Mouse (Mus musculus) stomach, postnatal 0 days (tissue): ENCODE data around the gene Nit1. TPM values are rescaled to one million over a fixed set of nuclear protein-coding genes. Genes with fewer than 3 reads are reported as not detected.

ENCODE experiments used
- ATAC-seq: fragments of 200-750 bp; cut with Nextera tagmentation; 2 replicates; pipeline ENCODE4 v1.8.0; 2017; ENCODE audit not compliant: low FRiP score, low TSS enrichment
- DNase-seq: peaks from one replicate; pipeline ENCODE4 v3.0.0-alpha.2; 2016; ENCODE audit warnings: low spot score
- H3K27ac ChIP-seq: fragments of 300-500 bp; sonication (generic); replicated peaks from 2 replicates; pipeline ENCODE4 v1.5.1; 2014; ENCODE audit warnings: mild to moderate bottlenecking, control low read depth
- H3K27me3 ChIP-seq: fragments of 300-500 bp; sonication (generic); 2 replicates; pipeline ENCODE4 v1.6.1; 2014; ENCODE audit warnings: low read length; ENCODE audit not compliant: control insufficient read depth, insufficient read depth
- H3K36me3 ChIP-seq: fragments of 300-500 bp; sonication (generic); 2 replicates; pipeline ENCODE4 v1.6.1; 2014; ENCODE audit warnings: low read length, mixed read lengths; ENCODE audit not compliant: control insufficient read depth, insufficient read depth
- H3K4me1 ChIP-seq: fragments of 300-500 bp; sonication (generic); replicated peaks from 2 replicates; pipeline ENCODE4 v1.6.1; 2014; ENCODE audit warnings: antibody characterized with exemption; ENCODE audit not compliant: control insufficient read depth, insufficient read depth
- H3K4me2 ChIP-seq: fragments of 300-500 bp; sonication (generic); replicated peaks from 2 replicates; pipeline ENCODE4 v1.6.1; 2014; ENCODE audit warnings: low read depth, mild to moderate bottlenecking, control low read depth, moderate library complexity
- H3K4me3 ChIP-seq: fragments of 300-500 bp; sonication (generic); 2 replicates; pipeline ENCODE4 v1.5.1; 2014; ENCODE audit warnings: low read depth, low read length, control low read depth
- H3K9ac ChIP-seq: fragments of 300-500 bp; sonication (generic); 2 replicates; pipeline ENCODE4 v1.6.1; 2014; ENCODE audit warnings: mild to moderate bottlenecking, low read length, control low read depth, mixed read lengths
- H3K9me3 ChIP-seq: fragments of 300-500 bp; sonication (generic); 2 replicates; pipeline ENCODE4 v1.6.1; 2016; ENCODE audit warnings: low read length; ENCODE audit not compliant: control insufficient read depth
- CTCF ChIP-seq: IDR thresholded peaks from 2 replicates; pipeline ENCODE4 v1.5.1; 2016; ENCODE audit warnings: antibody characterized with exemption, low read depth, mild to moderate bottlenecking, moderate library complexity
- EP300 ChIP-seq: optimal IDR thresholded peaks from 2 replicates; pipeline ENCODE3; 2016; ENCODE audit warnings: antibody characterized with exemption
- WGBS: fragments of 180-500 bp; shearing (Covaris S2); extraction: QIAGEN DNeasy Blood & Tissue Kit; methylation state at CpG from one replicate; pipeline ENCODE4 v1.1.7; 2014; 5-methylcytosine and 5-hydroxymethylcytosine counted together
- polyA plus RNA-seq: library from polyadenylated mRNA; unstranded; fragments of >200 nt; fragmentation: Nextera tagmentation; extraction: Ambion mirVana; gene quantifications from 2 replicates; pipeline ENCODE4 v1.2.1, GENCODE M21; 2015

The Nit1 gene
- polyA plus RNA-seq, 1 experiment from 2014 or later, result 41.8 TPM

GRCm38 (mm10) chr1:171295063-171295402 lies 50.4 kb downstream of the Nit1 start:
- TF ChIP-seq CTCF (no peak), EP300 (no peak)
- H3K27me3 ChIP-seq, result no peaks in the 10 kb centered on the region
- H3K27ac ChIP-seq, result peak overlapping the region; percentile 96
- H3K36me3 ChIP-seq, result no peaks in the 10 kb centered on the region
- ATAC-seq, result no peak
- H3K9me3 ChIP-seq, result no peaks in the 10 kb centered on the region
- peaks cover 2% of the 10 kb centered on the region; the same call in 1 of the 2 replicates for H3K4me1 ChIP-seq
- peak overlapping the region; percentile 80 for H3K4me3 ChIP-seq
- H3K4me2 ChIP-seq, result peak overlapping the region; percentile 51
- H3K9ac ChIP-seq, result peak overlapping the region; percentile 89
- DNase-seq, result no peak
- WGBS, result 11% methylated on average over 3 of the region's 3 CpGs

- Histone ChIP-seq H3K27ac (peak within 1 kb of the TSS; percentile 96), H3K4me3 (peak within 1 kb of the TSS; percentile 80), H3K4me2 (peak within 1 kb of the TSS; percentile 74), H3K36me3 (peaks cover under 1% of the 10 kb centered on the region; the same call in 1 of the 2 replicates), H3K27me3 (no peaks in the 10 kb centered on the region), H3K4me1 (peaks cover 2% of the 10 kb centered on the region; the same call in 1 of the 2 replicates), H3K9me3 (no peaks in the 10 kb centered on the region), H3K9ac (peak within 1 kb of the TSS; percentile 89)
- under 1% methylated on average over 42 of the region's 42 CpGs for WGBS
- TF ChIP-seq CTCF (peak; percentile 45), EP300 (peak; percentile 70)
- DNase-seq (peak; percentile 83), ATAC-seq (peak; percentile 82)
Measured at GRCm38 (mm10) chr1:171294298-171295062, 51.0 kb downstream of the Nit1 start, which contains the start of gene Ufc1. Gene Ufc1, minus strand, starts transcription at chr1:171295024.

- Histone ChIP-seq H3K9me3 (no peaks in the 10 kb centered on the region), H3K27ac (peak overlapping the region; percentile 96), H3K9ac (peak overlapping the region; percentile 89), H3K36me3 (peaks cover 6% of the 10 kb centered on the region), H3K4me3 (peak overlapping the region; percentile 80), H3K27me3 (no peaks in the 10 kb centered on the region), H3K4me2 (peak overlapping the region; percentile 74), H3K4me1 (peaks cover 2% of the 10 kb centered on the region; the same call in 1 of the 2 replicates)
- 29% methylated on average over 5 of the region's 5 CpGs for WGBS
- ATAC-seq (no peak), DNase-seq (no peak)
- no peak for TF ChIP-seq EP300
Measured at GRCm38 (mm10) chr1:171293906-171294297, 51.5 kb downstream of the Nit1 start.

- H3K27me3 ChIP-seq, result no peaks in the 10 kb centered on the region
- H3K36me3 ChIP-seq, result peaks cover 7% of the 10 kb centered on the region
- peaks cover 2% of the 10 kb centered on the region; the same call in 1 of the 2 replicates for H3K4me1 ChIP-seq
- no peak overlapping the region for H3K9ac ChIP-seq
- DNase-seq (peak; percentile 49), ATAC-seq (peak; percentile 11; the same call in 1 of the 2 replicates)
- H3K27ac ChIP-seq, result peak overlapping the region; percentile 96; the same call in 1 of the 2 replicates
- H3K4me3 ChIP-seq, result peak overlapping the region; percentile 80; the same call in 1 of the 2 replicates
- no peaks in the 10 kb centered on the region for H3K9me3 ChIP-seq
- H3K4me2 ChIP-seq, result peak overlapping the region; percentile 74
- WGBS, result 57% methylated on average over 3 of the region's 3 CpGs
- TF ChIP-seq CTCF (no peak), EP300 (no peak)
Measured at GRCm38 (mm10) chr1:171293351-171293750, 52.1 kb downstream of the Nit1 start.

- peak overlapping the region; percentile 81; the same call in 1 of the 2 replicates for H3K4me2 ChIP-seq
- no peak overlapping the region for H3K4me3 ChIP-seq
- 61% methylated on average over 4 of the region's 4 CpGs for WGBS
- H3K27ac ChIP-seq, result peak overlapping the region; percentile 49; the same call in 1 of the 2 replicates
- no peak for TF ChIP-seq EP300
- no peak for TF ChIP-seq CTCF
- no peaks in the 10 kb centered on the region for H3K9me3 ChIP-seq
- H3K9ac ChIP-seq, result no peak overlapping the region
- H3K4me1 ChIP-seq, result peaks cover 5% of the 10 kb centered on the region; the same call in 1 of the 2 replicates
- H3K27me3 ChIP-seq, result no peaks in the 10 kb centered on the region
- no peak for DNase-seq
- peaks cover 11% of the 10 kb centered on the region for H3K36me3 ChIP-seq
- ATAC-seq, result no peak
Measured at GRCm38 (mm10) chr1:171288328-171288727, 57.1 kb downstream of the Nit1 start.

Other genes starting within 250 kb of the Nit1 start
- gene Cfap126, start 231.7 kb downstream of the Nit1 start, polyA plus RNA-seq, result 3.7 and 4.0 TPM in 2 replicates
- 238 and 277 TPM in 2 replicates for gene Sdhc, start 195.0 kb downstream of the Nit1 start, polyA plus RNA-seq
- gene Mpz, start 194.9 kb downstream of the Nit1 start, polyA plus RNA-seq, result 1.5 and 2.7 TPM in 2 replicates
- gene Pcp4l1, start 149.4 kb downstream of the Nit1 start, polyA plus RNA-seq, result 42.2 and 44.5 TPM in 2 replicates
- 0.19 and 0.25 TPM in 2 replicates for gene Nr1i3, start 131.7 kb downstream of the Nit1 start, polyA plus RNA-seq
- 19.6 and 20.5 TPM in 2 replicates for gene Tomm40l, start 123.1 kb downstream of the Nit1 start, polyA plus RNA-seq
- gene Apoa2, start 120.6 kb downstream of the Nit1 start, polyA plus RNA-seq, result 26.3 and 49.4 TPM in 2 replicates
- gene Fcer1g, start 111.3 kb downstream of the Nit1 start, polyA plus RNA-seq, result 51.3 and 59.4 TPM in 2 replicates
- 3.5 and 3.9 TPM in 2 replicates for gene Adamts4, start 95.2 kb downstream of the Nit1 start, polyA plus RNA-seq
- gene Ndufs2, start 94.3 kb downstream of the Nit1 start, polyA plus RNA-seq, result 210 and 218 TPM in 2 replicates
- 32.9 and 34.2 TPM in 2 replicates for gene B4galt3, start 75.3 kb downstream of the Nit1 start, polyA plus RNA-seq
- 16.8 and 21.3 TPM in 2 replicates for gene Ppox, start 64.5 kb downstream of the Nit1 start, polyA plus RNA-seq
- gene Usp21, start 57.7 kb downstream of the Nit1 start, polyA plus RNA-seq, result 25.0 and 26.4 TPM in 2 replicates
- gene Ufc1, start 50.6 kb downstream of the Nit1 start, polyA plus RNA-seq, result 134 and 135 TPM in 2 replicates
- gene Dedd, start 16.5 kb downstream of the Nit1 start, polyA plus RNA-seq, result 32.8 and 36.3 TPM in 2 replicates
- 68.8 and 71.1 TPM in 2 replicates for gene Pfdn2, start within 50 bp of the Nit1 start, polyA plus RNA-seq
- gene Klhdc9, start 15.2 kb upstream of the Nit1 start, polyA plus RNA-seq, result 0.86 and 1.2 TPM in 2 replicates
- 45.5 and 48.2 TPM in 2 replicates for gene Nectin4, start 24.5 kb upstream of the Nit1 start, polyA plus RNA-seq
- gene Arhgap30, start 43.3 kb upstream of the Nit1 start, polyA plus RNA-seq, result 1.1 and 1.2 TPM in 2 replicates
- 39.1 and 41.6 TPM in 2 replicates for gene Usf1, start 65.7 kb upstream of the Nit1 start, polyA plus RNA-seq
- 3.7 and 3.8 TPM in 2 replicates for gene Tstd1, start 73.2 kb upstream of the Nit1 start, polyA plus RNA-seq
- gene F11r, start 91.9 kb upstream of the Nit1 start, polyA plus RNA-seq, result 95.8 and 113 TPM in 2 replicates
- 11.1 and 11.2 TPM in 2 replicates for gene Alyref2, start 157.8 kb upstream of the Nit1 start, polyA plus RNA-seq
- 0.25 and 0.33 TPM in 2 replicates for gene Itln1, start 189.6 kb upstream of the Nit1 start, polyA plus RNA-seq
- 0.21 and 0.33 TPM in 2 replicates for gene Cd244a, start 213.5 kb upstream of the Nit1 start, polyA plus RNA-seq